Mouse (Mus musculus): ENCODE measurements at regions not wholly inside any gene's neighbourhood (a gene's known extent, or its start where the extent isn't known, plus 50 kb on each side); places are given as distances from the start of the nearest gene placed in this dataset.

DNA sequence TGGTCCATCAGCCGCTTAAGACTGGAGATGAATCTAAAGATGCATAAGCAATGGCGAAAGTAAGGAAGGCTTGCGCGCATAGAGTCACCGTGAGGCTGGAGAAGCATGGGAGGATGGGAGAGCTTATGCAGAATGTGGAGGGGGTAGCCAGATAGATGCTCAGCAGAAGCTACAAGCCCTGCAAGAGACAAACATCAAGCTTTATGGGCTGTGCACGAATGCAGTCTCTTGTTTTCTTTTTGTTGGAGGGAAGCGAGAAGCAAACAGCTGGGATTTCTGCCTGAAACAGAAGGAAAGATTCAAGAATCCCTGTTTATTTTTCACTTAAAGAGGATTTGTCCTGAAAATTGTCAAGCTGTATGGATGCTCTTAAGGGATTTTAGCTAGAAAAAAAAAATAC, 188.7 kb downstream of the Kctd12 start:
- TF ChIP-seq EP300 (IDR thresholded peaks at IDR 0.05; ENCODE audit: low read depth): no peak
- no peak for TF ChIP-seq CTCF (IDR thresholded peaks at IDR 0.05; ENCODE audit: low read depth)
